ENCODE assay signal across 14 mouse cellular contexts in the genomic region with DNA sequence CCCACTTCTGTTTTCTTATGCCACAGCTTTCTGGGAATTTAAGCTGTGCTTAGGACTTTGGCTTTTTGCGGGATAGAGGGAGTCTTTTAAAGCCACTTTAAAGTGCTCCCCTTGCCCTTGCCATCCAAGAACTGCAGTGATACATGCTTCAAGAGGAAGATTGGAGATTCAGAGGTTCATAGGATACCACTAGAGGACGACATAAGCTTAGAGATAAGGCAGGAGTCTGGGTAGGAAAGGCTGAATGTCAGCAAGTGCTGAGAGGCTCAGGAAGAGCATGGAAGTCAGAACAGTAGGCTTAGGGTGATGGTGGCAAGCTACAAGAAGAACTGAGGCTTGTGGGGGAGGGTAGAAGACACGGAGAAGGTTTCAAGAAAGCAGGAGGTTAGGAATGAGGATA. TPM values are rescaled to one million over a fixed set of nuclear protein-coding genes. Genes with fewer than 3 reads are reported as not detected.
DNase-seq lines count a peak whose midpoint lies in the region; ATAC-seq and TF ChIP-seq lines count a peak whose summit lies in the region.
"Had no signal": no experiment of that assay in that cellular context is flagged by ENCODE, and none has a peak within 500 bp of the region (broad histone marks: within the 10 kb centered on the region; RNA-seq: fewer than 3 reads in every experiment).

No protein-coding gene starts in this region.

- H3K4me1 ChIP-seq in hindbrain, postnatal 0 days (ENCODE audit: insufficient read depth, low read length) = no peaks in the 10 kb centered on the region
- no peaks in the 10 kb centered on the region for H3K4me1 ChIP-seq in hindbrain, embryonic 12.5 days
- no peaks in the 10 kb centered on the region for H3K4me1 ChIP-seq in lung, embryonic 14.5 days (ENCODE audit: insufficient read depth)
- H3K4me1 ChIP-seq in lung, adult 2 months (ENCODE audit: control insufficient read depth, insufficient read depth, low read length) = no peaks in the 10 kb centered on the region
- H3K4me1 ChIP-seq: liver, embryonic 15.5 days had no signal

- 43% methylated on average over 3 of the region's 3 CpGs for WGBS in hindbrain, postnatal 0 days
- WGBS in hindbrain, embryonic 12.5 days = 49% methylated on average over 3 of the region's 3 CpGs
- WGBS in lung, embryonic 14.5 days = 33% methylated on average over 3 of the region's 3 CpGs
- WGBS in lung, adult 2 months = 40% methylated on average over 3 of the region's 3 CpGs

- no peak overlapping the region for H3K4me2 ChIP-seq in hindbrain, postnatal 0 days (ENCODE audit: low read depth, low read length)
- no peak overlapping the region for H3K4me2 ChIP-seq in hindbrain, embryonic 12.5 days (replicated peaks)
- H3K4me2 ChIP-seq in lung, embryonic 14.5 days = no peak overlapping the region
- H3K4me2 ChIP-seq: heart, embryonic 11.5 days; liver, embryonic 15.5 days had no signal

- no peaks in the 10 kb centered on the region for H3K27me3 ChIP-seq in hindbrain, postnatal 0 days (ENCODE audit: insufficient read depth, low read length)
- no peaks in the 10 kb centered on the region for H3K27me3 ChIP-seq in hindbrain, embryonic 12.5 days
- H3K27me3 ChIP-seq in lung, embryonic 14.5 days (ENCODE audit: insufficient read depth, low read length) = no peaks in the 10 kb centered on the region
- H3K27me3 ChIP-seq: liver, embryonic 15.5 days had no signal

- ATAC-seq in hindbrain, postnatal 0 days = no peak
- ATAC-seq in hindbrain, embryonic 12.5 days (ENCODE audit: low FRiP score) = no peak
- ATAC-seq in lung, embryonic 14.5 days (ENCODE audit: insufficient read depth) = no peak

- peak; percentile 52 for DNase-seq in hindbrain, postnatal 0 days (ENCODE audit: low spot score)
- peak; percentile 6 for DNase-seq in lung, embryonic 14.5 days
- DNase-seq in lung, adult 2 months = no peak
- DNase-seq in adipocyte (ENCODE audit: low spot score) = peak; percentile 11
- peak; percentile 13 for DNase-seq in retina, postnatal 7 days (ENCODE audit: low read depth, low spot score)
- DNase-seq in thymus, postnatal 4 days = no peak
- DNase-seq in gastrocnemius, postnatal 4 days (ENCODE audit: low spot score in 2 of 2) = no peak
- DNase-seq: kidney, postnatal 10 days had no signal

- no peak overlapping the region for H3K9ac ChIP-seq in hindbrain, postnatal 0 days (replicated peaks; ENCODE audit: low read length)
- H3K9ac ChIP-seq in hindbrain, embryonic 12.5 days = no peak overlapping the region
- H3K9ac ChIP-seq in lung, embryonic 14.5 days = no peak overlapping the region
- H3K9ac ChIP-seq: liver, embryonic 15.5 days had no signal

- no peak for TF ChIP-seq POLR2A in lung, adult 2 months (IDR thresholded peaks at IDR 0.05; ENCODE audit: borderline replicate concordance, extremely low read depth, low read depth, low read length)

- no peak overlapping the region for H3K27ac ChIP-seq in hindbrain, postnatal 0 days
- no peak overlapping the region for H3K27ac ChIP-seq in hindbrain, embryonic 12.5 days
- no peak overlapping the region for H3K27ac ChIP-seq in lung, embryonic 14.5 days (ENCODE audit: low read depth)
- H3K27ac ChIP-seq: liver, embryonic 15.5 days had no signal

- no peaks in the 10 kb centered on the region for H3K9me3 ChIP-seq in hindbrain, postnatal 0 days (ENCODE audit: low read length)
- H3K9me3 ChIP-seq in hindbrain, embryonic 12.5 days (replicated peaks) = no peaks in the 10 kb centered on the region
- no peaks in the 10 kb centered on the region for H3K9me3 ChIP-seq in lung, embryonic 14.5 days (ENCODE audit: low read depth, low read length)
- H3K9me3 ChIP-seq: liver, embryonic 15.5 days had no signal

- no peak overlapping the region for H3K4me3 ChIP-seq in hindbrain, postnatal 0 days (ENCODE audit: low read length)
- no peak overlapping the region for H3K4me3 ChIP-seq in hindbrain, embryonic 12.5 days
- H3K4me3 ChIP-seq in lung, embryonic 14.5 days (ENCODE audit: low read depth, low read length) = no peak overlapping the region
- no peak overlapping the region for H3K4me3 ChIP-seq in lung, adult 2 months (replicated peaks; ENCODE audit: extremely low read depth, low read depth, low read length)
- H3K4me3 ChIP-seq: liver, embryonic 15.5 days had no signal

- H3K36me3 ChIP-seq in hindbrain, postnatal 0 days (ENCODE audit: insufficient read depth, low read length) = no peaks in the 10 kb centered on the region
- no peaks in the 10 kb centered on the region for H3K36me3 ChIP-seq in hindbrain, embryonic 12.5 days
- no peaks in the 10 kb centered on the region for H3K36me3 ChIP-seq in lung, embryonic 14.5 days (ENCODE audit: insufficient read depth)
- H3K36me3 ChIP-seq: liver, embryonic 15.5 days had no signal

- peak; percentile 70 for TF ChIP-seq CTCF in hindbrain, postnatal 0 days (IDR thresholded peaks at IDR 0.05; ENCODE audit: low read depth)
- TF ChIP-seq CTCF in lung, embryonic 14.5 days (IDR thresholded peaks at IDR 0.05; ENCODE audit: low read depth) = peak; percentile 33
- no peak for TF ChIP-seq CTCF in lung, adult 2 months (IDR thresholded peaks at IDR 0.05; ENCODE audit: insufficient read depth, low read length)

RNA-seq across cellular contexts. Expression of a gene that starts 24.9 kb away (rescaled TPM):
- total RNA-seq in hindbrain, postnatal 0 days (2014; rRNA removed) = not detected in 2 replicates
- polyA plus RNA-seq in hindbrain, postnatal 0 days (2015; fragmentation: Nextera tagmentation; extraction: Ambion mirVana) = not detected in 2 replicates
- not detected in 2 replicates for polyA plus RNA-seq in hindbrain, embryonic 12.5 days (2016; fragmentation: Nextera tagmentation; extraction: Ambion mirVana)
- polyA plus RNA-seq in lung, embryonic 14.5 days (2014; fragmentation: Nextera tagmentation; extraction: Ambion mirVana) = not detected in 2 replicates
- polyA plus RNA-seq in lung, adult 2 months (2012; rRNA removed) = not detected in 2 replicates
- total RNA-seq in gastrocnemius, postnatal 4 days (2021) = not detected
- total RNA-seq: gastrocnemius, adult 18-20 months; megakaryocyte, adult 5-6 weeks had no signal
- polyA plus RNA-seq: heart, embryonic 11.5 days; hindbrain, embryonic 11.5 days; liver, embryonic 15.5 days had no signal

Comparison
In these comparisons a context has a peak if more than half of its experiments do, and no peak if none do; other contexts are left out.
1. DNase-seq: peak in hindbrain, postnatal 0 days (single experiment), lung, embryonic 14.5 days (single experiment), adipocyte (single experiment) and retina, postnatal 7 days (single experiment); none in lung, adult 2 months (single experiment), thymus, postnatal 4 days (single experiment) and gastrocnemius, postnatal 4 days (0 of 2).